In the genomic region with DNA sequence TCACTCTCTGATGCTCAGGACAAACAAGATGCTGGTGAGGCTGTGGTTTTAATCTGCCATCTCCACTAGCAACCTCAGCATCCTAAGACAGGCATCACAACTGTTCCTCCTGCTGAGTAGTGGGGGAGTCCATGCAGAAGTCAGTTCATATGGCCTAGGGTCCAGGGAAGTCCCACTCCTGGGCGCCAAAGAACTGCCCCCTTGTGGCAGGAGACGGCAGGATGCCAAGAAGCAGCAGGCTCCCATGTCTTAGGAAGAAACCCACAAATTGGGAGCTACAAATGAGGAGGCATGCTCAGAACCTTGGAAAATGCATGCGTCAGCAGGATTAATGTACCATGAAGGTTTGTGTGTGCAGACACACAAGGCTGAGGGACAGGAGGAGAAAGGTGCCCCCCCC, we compare ENCODE assay signal across 9 mouse cellular contexts. TPM values are rescaled to one million over a fixed set of nuclear protein-coding genes. Genes with fewer than 3 reads are reported as not detected.
DNase-seq lines count a peak whose midpoint lies in the region; ATAC-seq and TF ChIP-seq lines count a peak whose summit lies in the region.
"Had no signal": no experiment of that assay in that cellular context is flagged by ENCODE, and none has a peak within 500 bp of the region (broad histone marks: within the 10 kb centered on the region; RNA-seq: fewer than 3 reads in every experiment).

No protein-coding gene starts in this region.

- WGBS in liver, postnatal 0 days (ENCODE audit: insufficient replicate concordance) = 35% methylated on average over 3 of the region's 3 CpGs
- WGBS in liver, embryonic 11.5 days = 35% methylated on average over 3 of the region's 3 CpGs
- 14% methylated on average over 3 of the region's 3 CpGs for WGBS in kidney, postnatal 0 days
- WGBS in small intestine, adult 2 months = 36% methylated on average over 3 of the region's 3 CpGs

- H3K4me1 ChIP-seq in liver, postnatal 0 days (ENCODE audit: insufficient read depth) = no peaks in the 10 kb centered on the region
- 0 out of 2 replicates have a peak, but pooled peaks cover 2% of the 10 kb centered on the region for H3K4me1 ChIP-seq in liver, embryonic 11.5 days (replicated peaks; ENCODE audit: control insufficient read depth, insufficient read depth, low read length)
- no peaks in the 10 kb centered on the region for H3K4me1 ChIP-seq in bone marrow macrophage, adult 2 months (ENCODE audit: control insufficient read depth, insufficient read depth, low read length)
- no peaks in the 10 kb centered on the region for H3K4me1 ChIP-seq in kidney, postnatal 0 days (replicated peaks; ENCODE audit: insufficient read depth, low read length)
- H3K4me1 ChIP-seq in small intestine, adult 2 months (ENCODE audit: control insufficient read depth, insufficient read depth, insufficient read length, low read length) = no peaks in the 10 kb centered on the region

- TF ChIP-seq EP300 in liver, postnatal 0 days (IDR thresholded peaks at IDR 0.05; ENCODE audit: low read depth) = no peak

- no peak overlapping the region for H3K9ac ChIP-seq in liver, postnatal 0 days (replicated peaks)
- H3K9ac ChIP-seq in liver, embryonic 11.5 days (ENCODE audit: low read depth, low read length) = no peak overlapping the region
- H3K9ac ChIP-seq in kidney, postnatal 0 days (ENCODE audit: low read depth, low read length) = no peak overlapping the region
- H3K9ac ChIP-seq: midbrain, embryonic 12.5 days had no signal

- no peaks in the 10 kb centered on the region for H3K36me3 ChIP-seq in liver, postnatal 0 days (replicated peaks; ENCODE audit: insufficient read depth, low read length)
- H3K36me3 ChIP-seq in liver, embryonic 11.5 days (ENCODE audit: control insufficient read depth, insufficient read depth, low read length) = no peaks in the 10 kb centered on the region
- H3K36me3 ChIP-seq in kidney, postnatal 0 days (ENCODE audit: insufficient read depth, low read length) = no peaks in the 10 kb centered on the region
- H3K36me3 ChIP-seq in small intestine, adult 2 months (ENCODE audit: control insufficient read depth, insufficient read depth, low read length) = no peaks in the 10 kb centered on the region
- H3K36me3 ChIP-seq: midbrain, embryonic 12.5 days had no signal

- no peaks in the 10 kb centered on the region for H3K27me3 ChIP-seq in liver, postnatal 0 days (ENCODE audit: insufficient read depth, low read length)
- H3K27me3 ChIP-seq in liver, embryonic 11.5 days (replicated peaks; ENCODE audit: control insufficient read depth, insufficient read depth, low read length) = peaks cover 3% of the 10 kb centered on the region; the same call in 1 of the 2 replicates
- no peaks in the 10 kb centered on the region for H3K27me3 ChIP-seq in kidney, postnatal 0 days (ENCODE audit: insufficient read depth, low read length)
- no peaks in the 10 kb centered on the region for H3K27me3 ChIP-seq in small intestine, adult 2 months (ENCODE audit: control insufficient read depth, insufficient read depth, low read length)

- ATAC-seq in liver, postnatal 0 days = no peak
- ATAC-seq in liver, embryonic 11.5 days (replicated peaks; ENCODE audit: low FRiP score) = no peak
- no peak for ATAC-seq in kidney, postnatal 0 days (replicated peaks; ENCODE audit: low FRiP score, low read depth)
- ATAC-seq in erythroblast, adult 5-6 weeks (replicated peaks; ENCODE audit: low FRiP score, poor library complexity, severe bottlenecking) = no peak

- H3K4me2 ChIP-seq in liver, postnatal 0 days (ENCODE audit: low read depth, low read length) = no peak overlapping the region
- no peak overlapping the region for H3K4me2 ChIP-seq in liver, embryonic 11.5 days
- H3K4me2 ChIP-seq in kidney, postnatal 0 days (ENCODE audit: low read length) = no peak overlapping the region
- H3K4me2 ChIP-seq: midbrain, embryonic 12.5 days had no signal

- no peaks in the 10 kb centered on the region for H3K9me3 ChIP-seq in liver, postnatal 0 days (ENCODE audit: low read length)
- no peaks in the 10 kb centered on the region for H3K9me3 ChIP-seq in liver, embryonic 11.5 days (ENCODE audit: control insufficient read depth, low read length)
- no peaks in the 10 kb centered on the region for H3K9me3 ChIP-seq in kidney, postnatal 0 days (replicated peaks; ENCODE audit: low read length)
- H3K9me3 ChIP-seq: midbrain, embryonic 12.5 days had no signal

- no peak for TF ChIP-seq POLR2A in bone marrow macrophage, adult 2 months (IDR thresholded peaks at IDR 0.05; ENCODE audit: borderline replicate concordance, low read depth, low read length)
- no peak for TF ChIP-seq POLR2A in small intestine, adult 2 months (IDR thresholded peaks at IDR 0.05; ENCODE audit: low read depth, low read length)

- H3K4me3 ChIP-seq in liver, postnatal 0 days (ENCODE audit: low read depth, low read length) = no peak overlapping the region
- H3K4me3 ChIP-seq in liver, embryonic 11.5 days (ENCODE audit: low read depth, low read length) = no peak overlapping the region
- H3K4me3 ChIP-seq in bone marrow macrophage, adult 2 months (ENCODE audit: insufficient read depth, low read length) = no peak overlapping the region
- no peak overlapping the region for H3K4me3 ChIP-seq in kidney, postnatal 0 days (replicated peaks; ENCODE audit: low read depth, low read length)
- no peak overlapping the region for H3K4me3 ChIP-seq in small intestine, adult 2 months (ENCODE audit: low read depth, low read length)
- H3K4me3 ChIP-seq: midbrain, embryonic 12.5 days had no signal

- DNase-seq in liver, postnatal 0 days = no peak
- DNase-seq in liver, embryonic 11.5 days (ENCODE audit: low spot score) = no peak
- peak; percentile 56 for DNase-seq in kidney, postnatal 0 days (ENCODE audit: low spot score)
- DNase-seq in left cerebral cortex, adult 9 months (ENCODE audit: low spot score in 2 of 2) = no peak

- H3K27ac ChIP-seq in liver, postnatal 0 days (ENCODE audit: low read depth) = no peak overlapping the region
- no peak overlapping the region for H3K27ac ChIP-seq in liver, embryonic 11.5 days (ENCODE audit: low read depth, low read length)
- H3K27ac ChIP-seq in bone marrow macrophage, adult 2 months (ENCODE audit: insufficient read depth, low read depth, low read length) = no peak overlapping the region
- H3K27ac ChIP-seq in kidney, postnatal 0 days = no peak overlapping the region
- H3K27ac ChIP-seq in small intestine, adult 2 months (ENCODE audit: insufficient read depth, low read depth, low read length) = no peak overlapping the region
- H3K27ac ChIP-seq: midbrain, embryonic 12.5 days had no signal

- peak; percentile 48 for TF ChIP-seq CTCF in liver, postnatal 0 days (IDR thresholded peaks at IDR 0.05; ENCODE audit: low read depth)
- TF ChIP-seq CTCF in bone marrow macrophage, adult 2 months (IDR thresholded peaks at IDR 0.05; ENCODE audit: low read depth, low read length) = peak; percentile 29; the same call in 1 of the 2 replicates
- peak; percentile 73 for TF ChIP-seq CTCF in kidney, postnatal 0 days (IDR thresholded peaks at IDR 0.05; ENCODE audit: low read depth)
- TF ChIP-seq CTCF in small intestine, adult 2 months (IDR thresholded peaks at IDR 0.05; ENCODE audit: extremely low read depth, insufficient read length, insufficient replicate concordance, low read depth, low read length) = peak; percentile 37; the same call in 1 of the 2 replicates

RNA-seq across cellular contexts. Expression of a gene that starts 8.8 kb away (rescaled TPM):
- not detected in 2 replicates for polyA plus RNA-seq in liver, postnatal 0 days (2015; fragmentation: Nextera tagmentation; extraction: Ambion mirVana)
- polyA plus RNA-seq in liver, embryonic 11.5 days (2014; fragmentation: Nextera tagmentation; extraction: Ambion mirVana) = not detected in 2 replicates
- polyA plus RNA-seq in bone marrow macrophage, adult 2 months (2012; ENCODE audit: insufficient read depth, insufficient read length, missing spikeins) = not detected in 2 replicates
- polyA plus RNA-seq in kidney, postnatal 0 days (2015; fragmentation: Nextera tagmentation; extraction: Ambion mirVana) = not detected in 2 replicates
- polyA plus RNA-seq in small intestine, adult 2 months (2012; rRNA removed) = not detected in 2 replicates
- total RNA-seq in erythroblast, adult 5-6 weeks (2015; ENCODE audit: low replicate concordance) = not detected in 2 replicates
- not detected in 2 replicates for total RNA-seq in erythroblast, adult 5-6 weeks (2017; ENCODE audit: low replicate concordance)
- total RNA-seq: heart, postnatal 36 days had no signal

RNA-seq across cellular contexts. Expression of a gene that starts 59.9 kb away (rescaled TPM):
- polyA plus RNA-seq in liver, postnatal 0 days (2015; fragmentation: Nextera tagmentation; extraction: Ambion mirVana) = 0.16 and 0.18 TPM in 2 replicates
- 0.56 and 0.82 TPM in 2 replicates for polyA plus RNA-seq in liver, embryonic 11.5 days (2014; fragmentation: Nextera tagmentation; extraction: Ambion mirVana)
- not detected in 2 replicates for polyA plus RNA-seq in bone marrow macrophage, adult 2 months (2012; ENCODE audit: insufficient read depth, insufficient read length, missing spikeins)
- 1.0 and 1.1 TPM in 2 replicates for polyA plus RNA-seq in kidney, postnatal 0 days (2015; fragmentation: Nextera tagmentation; extraction: Ambion mirVana)
- 1.1 and 1.2 TPM in 2 replicates for polyA plus RNA-seq in small intestine, adult 2 months (2012; rRNA removed)
- not detected in 2 replicates for total RNA-seq in erythroblast, adult 5-6 weeks (2015; ENCODE audit: low replicate concordance)
- not detected in 2 replicates for total RNA-seq in erythroblast, adult 5-6 weeks (2017; ENCODE audit: low replicate concordance)
